Mouse (Mus musculus) ES-Bruce4 (cell line): ENCODE data around the gene Cyp27a1.

Experiments used
- CTCF ChIP-seq: IDR thresholded peaks from one replicate; pipeline ENCODE4 v1.8.1; 2011; ENCODE audit warnings: low read depth, low read length
- EP300 ChIP-seq: IDR thresholded peaks from 2 replicates; pipeline ENCODE4 v1.6.1; 2011; ENCODE audit warnings: low read depth, low read length; ENCODE audit not compliant: insufficient read depth
- POLR2A ChIP-seq: IDR thresholded peaks from one replicate; pipeline ENCODE4 v1.8.1; 2011; ENCODE audit warnings: low read length; ENCODE audit not compliant: insufficient read depth

DNA sequence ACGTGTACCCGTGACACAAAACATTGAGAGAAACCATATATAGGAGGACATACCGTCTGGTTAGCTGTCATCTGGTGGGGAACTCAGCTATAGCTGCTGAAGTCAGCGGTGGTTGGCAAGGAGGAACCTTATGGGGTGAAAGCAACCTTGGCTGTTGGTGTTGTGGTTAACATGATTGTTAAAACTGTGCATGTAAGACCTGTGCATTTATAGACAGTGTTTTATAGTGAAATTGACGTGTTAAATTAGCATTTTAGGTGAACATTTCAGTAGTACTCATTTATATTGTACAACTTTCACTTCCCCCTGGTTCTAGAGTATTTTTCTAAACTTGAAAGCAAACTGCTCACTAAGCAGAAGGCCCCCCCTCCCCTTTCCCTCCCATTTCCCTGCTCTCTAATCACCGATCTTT, 11.2 kb upstream of the Cyp27a1 start:
- TF ChIP-seq EP300 (no peak), POLR2A (no peak), CTCF (no peak)
